8 mouse cellular contexts compared by ENCODE assay signal in the genomic region with DNA sequence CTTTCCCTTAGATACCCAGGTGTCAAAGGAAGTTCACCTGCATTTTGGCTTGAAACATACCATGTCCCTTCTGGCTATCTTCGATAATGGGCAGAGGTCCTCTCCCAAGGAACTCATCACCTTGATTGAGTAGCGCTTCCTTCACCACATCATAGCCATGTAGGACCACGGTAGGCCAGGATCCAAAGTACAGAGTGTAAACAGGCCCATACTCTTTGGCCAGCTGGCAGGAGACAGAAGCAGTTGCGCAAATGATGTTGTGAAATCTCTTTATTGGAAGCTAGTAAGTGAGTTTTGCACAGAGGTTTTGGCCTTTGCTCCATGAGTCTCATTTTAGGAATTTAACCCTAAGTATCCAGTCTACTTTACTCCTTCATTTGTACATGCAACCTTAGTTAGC. TPM values are rescaled to one million over a fixed set of nuclear protein-coding genes. Genes with fewer than 3 reads are reported as not detected.
DNase-seq lines count a peak whose midpoint lies in the region; ATAC-seq and TF ChIP-seq lines count a peak whose summit lies in the region.
"Had no signal": no experiment of that assay in that cellular context is flagged by ENCODE, and none has a peak within 500 bp of the region (broad histone marks: within the 10 kb centered on the region; RNA-seq: fewer than 3 reads in every experiment).

No protein-coding gene starts in this region.

- DNase-seq in adrenal gland, adult 2 months = peak; percentile 81
- DNase-seq in gastrocnemius, postnatal 14 days = peak; percentile 53
- peak; percentile 67 to 86 for DNase-seq in kidney, postnatal 25 days
- no peak for DNase-seq in right cerebral cortex, postnatal 4 days
- DNase-seq in layer of hippocampus, postnatal 36 days = no peak

- no peaks in the 10 kb centered on the region for H3K9me3 ChIP-seq in neural tube, embryonic 15.5 days (replicated peaks)

- intact Hi-C loops in gastrocnemius, postnatal 14 days (cut with DNase I; ENCODE audit: low total_unique reads) = no loop called here

- H3K27me3 ChIP-seq in myocyte (ENCODE audit: control insufficient read depth, insufficient read depth, insufficient read length) = no peaks in the 10 kb centered on the region
- H3K27me3 ChIP-seq in neural tube, embryonic 15.5 days (replicated peaks) = no peaks in the 10 kb centered on the region

- no peaks in the 10 kb centered on the region for H3K36me3 ChIP-seq in myocyte (ENCODE audit: control insufficient read depth, insufficient read depth)
- H3K36me3 ChIP-seq in neural tube, embryonic 15.5 days = no peaks in the 10 kb centered on the region

- no peak overlapping the region for H3ac ChIP-seq in myocyte (ENCODE audit: control insufficient read depth, insufficient read length)

- H3K79me2 ChIP-seq in myocyte (ENCODE audit: control insufficient read depth, insufficient read depth) = no peaks in the 10 kb centered on the region

- no peak overlapping the region for H3K27ac ChIP-seq in neural tube, embryonic 15.5 days (replicated peaks)

- no peak for ATAC-seq in neural tube, embryonic 15.5 days (ENCODE audit: low FRiP score)

- H3K9ac ChIP-seq in neural tube, embryonic 15.5 days (replicated peaks) = no peak overlapping the region

- no peak overlapping the region for H3K4me2 ChIP-seq in myocyte (ENCODE audit: low read depth)
- H3K4me2 ChIP-seq in neural tube, embryonic 15.5 days = no peak overlapping the region

- H3K4me3 ChIP-seq in myocyte = no peak overlapping the region
- no peak overlapping the region for H3K4me3 ChIP-seq in neural tube, embryonic 15.5 days (replicated peaks)

- H3K4me1 ChIP-seq in neural tube, embryonic 15.5 days = no peaks in the 10 kb centered on the region

- 94% methylated on average over 4 of the region's 4 CpGs for WGBS in neural tube, embryonic 15.5 days

- no peak for TF ChIP-seq POLR2A in myocyte (IDR thresholded peaks at IDR 0.05; ENCODE audit: insufficient read length, low read depth)

TF ChIP-seq in myocyte, 11 proteins besides CTCF, POLR2A, EP300 and RAD21:
- no peak for TF ChIP-seq MAX (IDR thresholded peaks at IDR 0.05; ENCODE audit: low read depth)
- peak; percentile 82 for TF ChIP-seq CEBPB (IDR thresholded peaks at IDR 0.05; ENCODE audit: insufficient read depth, poor library complexity, severe bottlenecking)
- TF ChIP-seq SRF (IDR thresholded peaks at IDR 0.05; ENCODE audit: control insufficient read depth, insufficient read length, low read depth) = no peak

RNA-seq across cellular contexts. Expression of a gene that starts 7.5 kb away (rescaled TPM):
- 1 to 10 TPM in 1 of 2 experiments, under 1 TPM in 1; 0.62 to 1.7 TPM for total RNA-seq in adrenal gland, adult 2 months (2021)
- 0.19 and 0.35 TPM in 2 replicates for polyA plus RNA-seq in adrenal gland, adult 2 months (2012; rRNA removed)
- not detected for total RNA-seq in gastrocnemius, postnatal 14 days (2021)
- polyA plus RNA-seq in myocyte (2012; fragmentation: generic; extraction: Trizol) = 0.38 TPM
- 0.09 TPM in 1 of 2 replicates, not detected in the other for polyA plus RNA-seq in neural tube, embryonic 15.5 days (2015; fragmentation: Nextera tagmentation; extraction: Ambion mirVana)
- not detected for total RNA-seq in layer of hippocampus, postnatal 36 days (2021)
- polyA plus RNA-seq: embryonic facial prominence, embryonic 11.5 days had no signal

RNA-seq across cellular contexts. Expression of a gene that starts 35.1 kb away (rescaled TPM):
- under 1 TPM; 0.14 to 0.66 TPM for total RNA-seq in adrenal gland, adult 2 months (2021)
- not detected in 2 replicates for polyA plus RNA-seq in adrenal gland, adult 2 months (2012; rRNA removed)
- total RNA-seq in gastrocnemius, postnatal 14 days (2021) = not detected
- polyA plus RNA-seq in myocyte (2012; fragmentation: generic; extraction: Trizol) = not detected
- polyA plus RNA-seq in neural tube, embryonic 15.5 days (2015; fragmentation: Nextera tagmentation; extraction: Ambion mirVana) = 0.10 and 1.3 TPM in 2 replicates
- total RNA-seq in layer of hippocampus, postnatal 36 days (2021) = under 1 TPM in 1 of 2 experiments, not detected in 1; 0.33 TPM
- polyA plus RNA-seq: embryonic facial prominence, embryonic 11.5 days had no signal

RNA-seq across cellular contexts. Expression of a gene that starts 48.1 kb away (rescaled TPM):
- 10 to 100 TPM; 17.7 to 25.2 TPM for total RNA-seq in adrenal gland, adult 2 months (2021)
- 2.0 and 2.2 TPM in 2 replicates for polyA plus RNA-seq in adrenal gland, adult 2 months (2012; rRNA removed)
- total RNA-seq in gastrocnemius, postnatal 14 days (2021) = 1 to 10 TPM; 4.7 to 5.5 TPM
- polyA plus RNA-seq in myocyte (2012; fragmentation: generic; extraction: Trizol) = 13.5 TPM
- polyA plus RNA-seq in neural tube, embryonic 15.5 days (2015; fragmentation: Nextera tagmentation; extraction: Ambion mirVana) = 20.2 and 22.8 TPM in 2 replicates
- 10 to 100 TPM; 20.1 to 21.5 TPM for total RNA-seq in layer of hippocampus, postnatal 36 days (2021)

Comparison
In these comparisons a context has a peak if more than half of its experiments do, and no peak if none do; other contexts are left out.
1. DNase-seq: peak in adrenal gland, adult 2 months (single experiment), gastrocnemius, postnatal 14 days (single experiment) and kidney, postnatal 25 days (2 of 2); none in right cerebral cortex, postnatal 4 days (single experiment) and layer of hippocampus, postnatal 36 days (0 of 2).